ENCODE assay signal across 9 mouse cellular contexts in genomic region chr8:119912643-119913042, GRCm38 (mm10). TPM values are rescaled to one million over a fixed set of nuclear protein-coding genes. Genes with fewer than 3 reads are reported as not detected.
DNase-seq lines count a peak whose midpoint lies in the region; ATAC-seq and TF ChIP-seq lines count a peak whose summit lies in the region.
"Had no signal": no experiment of that assay in that cellular context is flagged by ENCODE, and none has a peak within 500 bp of the region (broad histone marks: within the 10 kb centered on the region; RNA-seq: fewer than 3 reads in every experiment).

No protein-coding gene starts in this region.

- 47% methylated on average over 6 of the region's 6 CpGs for WGBS in neural tube, embryonic 11.5 days
- WGBS in forebrain, embryonic 14.5 days, result 41% methylated on average over 6 of the region's 6 CpGs
- 40% methylated on average over 6 of the region's 6 CpGs for WGBS in liver, embryonic 12.5 days (ENCODE audit: insufficient replicate concordance)
- WGBS in stomach, postnatal 0 days, result 40% methylated on average over 6 of the region's 6 CpGs

- no peak for TF ChIP-seq EP300 in stomach, postnatal 0 days (optimal IDR thresholded peaks at IDR 0.05)

- no peaks in the 10 kb centered on the region for H3K27me3 ChIP-seq in neural tube, embryonic 11.5 days (ENCODE audit: control insufficient read depth, insufficient read depth, low read length)
- H3K27me3 ChIP-seq in forebrain, embryonic 14.5 days (replicated peaks; ENCODE audit: control insufficient read depth, insufficient read depth, low read length), result no peaks in the 10 kb centered on the region
- 0 out of 2 replicates have a peak, but pooled peaks cover 5% of the 10 kb centered on the region for H3K27me3 ChIP-seq in liver, embryonic 12.5 days (replicated peaks)
- no peaks in the 10 kb centered on the region for H3K27me3 ChIP-seq in stomach, postnatal 0 days (ENCODE audit: control insufficient read depth, insufficient read depth, low read length)

- H3K36me3 ChIP-seq in neural tube, embryonic 11.5 days (ENCODE audit: control insufficient read depth, insufficient read depth, low read length), result no peaks in the 10 kb centered on the region
- no peaks in the 10 kb centered on the region for H3K36me3 ChIP-seq in forebrain, embryonic 14.5 days (ENCODE audit: control insufficient read depth, insufficient read depth, low read length)
- H3K36me3 ChIP-seq in liver, embryonic 12.5 days, result peaks cover 12% of the 10 kb centered on the region; the same call in 1 of the 2 replicates
- no peaks in the 10 kb centered on the region for H3K36me3 ChIP-seq in stomach, postnatal 0 days (ENCODE audit: control insufficient read depth, insufficient read depth, low read length)

- H3K9ac ChIP-seq in neural tube, embryonic 11.5 days (ENCODE audit: low read length), result no peak overlapping the region
- peak overlapping the region; percentile 91; the same call in 1 of the 2 replicates for H3K9ac ChIP-seq in forebrain, embryonic 14.5 days (ENCODE audit: low read length)
- H3K9ac ChIP-seq in liver, embryonic 12.5 days, result peak overlapping the region; percentile 97
- H3K9ac ChIP-seq in stomach, postnatal 0 days (ENCODE audit: low read length), result peak overlapping the region; percentile 3; the same call in 1 of the 2 replicates

- H3K27ac ChIP-seq in neural tube, embryonic 11.5 days (ENCODE audit: low read depth, low read length), result no peak overlapping the region
- no peak overlapping the region for H3K27ac ChIP-seq in forebrain, embryonic 14.5 days (ENCODE audit: low read depth, low read length)
- H3K27ac ChIP-seq in liver, embryonic 12.5 days, result peak overlapping the region; percentile 99
- no peak overlapping the region; the same call in 1 of the 2 replicates for H3K27ac ChIP-seq in stomach, postnatal 0 days (replicated peaks)

- no peak for ATAC-seq in neural tube, embryonic 11.5 days (ENCODE audit: insufficient read depth, low FRiP score, low TSS enrichment)
- ATAC-seq in forebrain, embryonic 14.5 days, result no peak
- ATAC-seq in liver, embryonic 12.5 days, result no peak
- no peak for ATAC-seq in stomach, postnatal 0 days (ENCODE audit: low FRiP score, low TSS enrichment)

- peak overlapping the region; percentile 76 for H3K4me2 ChIP-seq in neural tube, embryonic 11.5 days (ENCODE audit: low read depth)
- peak overlapping the region; percentile 87 for H3K4me2 ChIP-seq in forebrain, embryonic 14.5 days (ENCODE audit: low read length)
- H3K4me2 ChIP-seq in liver, embryonic 12.5 days, result peak overlapping the region; percentile 91
- H3K4me2 ChIP-seq in stomach, postnatal 0 days (replicated peaks; ENCODE audit: low read depth), result peak overlapping the region; percentile 88

- H3K4me1 ChIP-seq in neural tube, embryonic 11.5 days (ENCODE audit: control insufficient read depth, insufficient read depth, low read length), result peaks cover 22% of the 10 kb centered on the region
- H3K4me1 ChIP-seq in forebrain, embryonic 14.5 days (ENCODE audit: control insufficient read depth, insufficient read depth, low read length), result peaks cover 29% of the 10 kb centered on the region
- peaks cover 83% of the 10 kb centered on the region for H3K4me1 ChIP-seq in liver, embryonic 12.5 days
- no peaks in the 10 kb centered on the region for H3K4me1 ChIP-seq in stomach, postnatal 0 days (replicated peaks; ENCODE audit: control insufficient read depth, insufficient read depth)

- no peak for TF ChIP-seq CTCF in stomach, postnatal 0 days (IDR thresholded peaks at IDR 0.05; ENCODE audit: low read depth)

- DNase-seq in neural tube, embryonic 11.5 days (ENCODE audit: low spot score), result no peak
- DNase-seq in neural tube, embryonic 10.5 days (ENCODE audit: extremely low spot score, low spot score), result no peak
- no peak for DNase-seq in forebrain, embryonic 14.5 days (ENCODE audit: low spot score)
- no peak for DNase-seq in stomach, postnatal 0 days (ENCODE audit: low spot score)
- DNase-seq in embryo, embryonic 10 days (ENCODE audit: low spot score), result no peak
- no peak for DNase-seq in adrenal gland, postnatal 25 days
- DNase-seq in spleen, postnatal 36 days (ENCODE audit: low spot score in 2 of 2), result no peak
- DNase-seq: adrenal gland, adult 2 months had no signal

- no peak overlapping the region for H3K4me3 ChIP-seq in neural tube, embryonic 11.5 days (ENCODE audit: low read depth, low read length)
- H3K4me3 ChIP-seq in forebrain, embryonic 14.5 days (ENCODE audit: low read depth, low read length), result peak overlapping the region; percentile 74
- H3K4me3 ChIP-seq in liver, embryonic 12.5 days, result peak overlapping the region; percentile 88
- H3K4me3 ChIP-seq in stomach, postnatal 0 days (ENCODE audit: low read depth, low read length), result no peak overlapping the region

- H3K9me3 ChIP-seq in neural tube, embryonic 11.5 days (ENCODE audit: control insufficient read depth, low read length), result no peaks in the 10 kb centered on the region
- no peaks in the 10 kb centered on the region for H3K9me3 ChIP-seq in forebrain, embryonic 14.5 days (replicated peaks; ENCODE audit: control insufficient read depth, low read length)
- no peaks in the 10 kb centered on the region for H3K9me3 ChIP-seq in liver, embryonic 12.5 days (replicated peaks)
- H3K9me3 ChIP-seq in stomach, postnatal 0 days (ENCODE audit: control insufficient read depth, low read length), result no peaks in the 10 kb centered on the region

RNA-seq across cellular contexts. Expression of gene Gm20388, which starts 2.0 kb away (rescaled TPM):
- not detected in 2 replicates for polyA plus RNA-seq in neural tube, embryonic 11.5 days (2014; fragmentation: Nextera tagmentation; extraction: Ambion mirVana)
- 4.5 and 7.4 TPM in 2 replicates for polyA plus RNA-seq in forebrain, embryonic 14.5 days (2014; fragmentation: Nextera tagmentation; extraction: Ambion mirVana)
- polyA plus RNA-seq in liver, embryonic 12.5 days (2016; fragmentation: Nextera tagmentation; extraction: Ambion mirVana), result not detected in 2 replicates
- not detected in 2 replicates for polyA plus RNA-seq in stomach, postnatal 0 days (2015; fragmentation: Nextera tagmentation; extraction: Ambion mirVana)
- total RNA-seq in adrenal gland, postnatal 25 days (2021), result 3.6 and 27.1 TPM in 2 replicates

RNA-seq across cellular contexts. Expression of gene Usp10, which starts 2.5 kb away (rescaled TPM):
- 154 and 181 TPM in 2 replicates for polyA plus RNA-seq in neural tube, embryonic 11.5 days (2014; fragmentation: Nextera tagmentation; extraction: Ambion mirVana)
- 94.2 and 119 TPM in 2 replicates for polyA plus RNA-seq in forebrain, embryonic 14.5 days (2014; fragmentation: Nextera tagmentation; extraction: Ambion mirVana)
- polyA plus RNA-seq in liver, embryonic 12.5 days (2016; fragmentation: Nextera tagmentation; extraction: Ambion mirVana), result 124 and 136 TPM in 2 replicates
- 54.5 and 57.2 TPM in 2 replicates for polyA plus RNA-seq in stomach, postnatal 0 days (2015; fragmentation: Nextera tagmentation; extraction: Ambion mirVana)
- total RNA-seq in adrenal gland, postnatal 25 days (2021), result 110 and 153 TPM in 2 replicates

RNA-seq across cellular contexts. Expression of gene Klhl36, which starts 50.6 kb away (rescaled TPM):
- 7.8 and 8.9 TPM in 2 replicates for polyA plus RNA-seq in neural tube, embryonic 11.5 days (2014; fragmentation: Nextera tagmentation; extraction: Ambion mirVana)
- polyA plus RNA-seq in forebrain, embryonic 14.5 days (2014; fragmentation: Nextera tagmentation; extraction: Ambion mirVana), result 11.9 and 12.5 TPM in 2 replicates
- polyA plus RNA-seq in liver, embryonic 12.5 days (2016; fragmentation: Nextera tagmentation; extraction: Ambion mirVana), result 7.0 and 7.7 TPM in 2 replicates
- 9.0 and 10.0 TPM in 2 replicates for polyA plus RNA-seq in stomach, postnatal 0 days (2015; fragmentation: Nextera tagmentation; extraction: Ambion mirVana)
- total RNA-seq in adrenal gland, postnatal 25 days (2021), result 6.9 and 13.5 TPM in 2 replicates

Comparison
In these comparisons a context has a peak if more than half of its experiments do, and no peak if none do; other contexts are left out.
1. H3K4me3 ChIP-seq: peak in forebrain, embryonic 14.5 days (single experiment) and liver, embryonic 12.5 days (single experiment); none in neural tube, embryonic 11.5 days (single experiment) and stomach, postnatal 0 days (single experiment).
2. Peak in every context shown above with its lines, with median percentiles within 50 percentile points of each other: H3K4me2 ChIP-seq.